Mouse (Mus musculus): ENCODE data around the gene Trmt112. TPM values are rescaled to one million over a fixed set of nuclear protein-coding genes. Genes with fewer than 3 reads are reported as not detected.

The Trmt112 gene
- polyA plus RNA-seq, 1 experiment from 2014 or later: 137 TPM

DNA sequence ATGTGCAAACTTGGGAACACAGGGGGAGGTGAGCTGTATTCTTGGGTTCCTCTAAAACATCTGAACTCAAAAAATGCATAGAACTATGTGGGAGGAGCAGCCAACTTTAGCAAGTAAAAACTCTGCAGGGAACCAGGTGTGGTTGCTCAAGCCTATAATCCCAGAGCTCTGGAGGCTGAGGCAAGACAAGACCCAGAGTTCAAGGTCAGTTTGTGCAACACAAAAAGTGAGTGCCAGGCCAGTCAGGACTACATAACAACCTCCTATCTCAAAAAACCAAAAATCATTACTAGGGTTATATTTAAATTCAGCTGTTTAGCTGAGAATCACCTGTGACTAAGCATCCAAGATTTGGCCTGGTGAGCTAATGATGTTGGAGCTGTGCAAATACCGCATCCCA lies 22.5 kb downstream of the Trmt112 start:
- H3K27me3 ChIP-seq (ENCODE audit: control insufficient read depth, insufficient read depth, low read depth, low read length): peaks cover 81% of the 10 kb centered on the region
- 48% methylated on average over 1 of the region's 1 CpGs for WGBS

DNA sequence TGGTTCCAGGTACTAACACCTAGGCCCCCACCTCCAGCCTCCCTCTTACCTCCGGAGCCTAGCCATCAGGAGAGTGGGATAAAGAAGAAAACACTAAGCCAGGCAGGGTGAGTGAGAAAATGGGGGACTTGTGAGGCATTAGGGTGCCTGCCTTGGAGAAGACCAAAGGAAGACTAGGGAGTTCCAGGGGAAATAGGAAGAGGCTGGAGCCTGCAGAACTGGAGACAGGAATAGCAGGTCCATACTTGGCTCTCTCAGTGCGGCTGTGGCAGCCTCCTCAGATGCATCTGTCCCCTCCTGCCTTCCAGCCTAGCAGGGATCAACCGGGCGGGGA lies 23.6 kb downstream of the Trmt112 start:
- Histone ChIP-seq H3K36me3 (ENCODE audit: control insufficient read depth, insufficient read depth, low read length) (no peaks in the 10 kb centered on the region), H3K27ac (ENCODE audit: low read length) (no peak overlapping the region), H3K4me3 (ENCODE audit: low read length) (peak overlapping the region; percentile 53; the same call in 1 of the 2 replicates), H3K27me3 (ENCODE audit: control insufficient read depth, insufficient read depth, low read depth, low read length) (peaks cover 71% of the 10 kb centered on the region), H3K9ac (ENCODE audit: low read length) (no peak overlapping the region), H3K4me1 (replicated peaks; ENCODE audit: control insufficient read depth, insufficient read depth, low read length) (peaks cover 11% of the 10 kb centered on the region), H3K9me3 (ENCODE audit: control insufficient read depth, low read length) (no peaks in the 10 kb centered on the region), H3K4me2 (ENCODE audit: low read depth, low read length) (no peak overlapping the region)
- 21% methylated on average over 4 of the region's 4 CpGs for WGBS
- no peak for ATAC-seq (ENCODE audit: low read depth)

More for the DNA sequence above, 22.5 kb downstream of the Trmt112 start:
- ATAC-seq (ENCODE audit: low read depth): no peak
- H3K4me2 ChIP-seq (ENCODE audit: low read depth, low read length): no peak overlapping the region
- H3K4me1 ChIP-seq (replicated peaks; ENCODE audit: control insufficient read depth, insufficient read depth, low read length): peaks cover 11% of the 10 kb centered on the region
- no peak overlapping the region for H3K4me3 ChIP-seq (ENCODE audit: low read length)
- no peaks in the 10 kb centered on the region for H3K36me3 ChIP-seq (ENCODE audit: control insufficient read depth, insufficient read depth, low read length)
- no peak overlapping the region for H3K27ac ChIP-seq (ENCODE audit: low read length)
- no peak overlapping the region for H3K9ac ChIP-seq (ENCODE audit: low read length)
- H3K9me3 ChIP-seq (ENCODE audit: control insufficient read depth, low read length): no peaks in the 10 kb centered on the region

GRCm38 (mm10) chr19:6933436-6934194 lies 24.1 kb downstream of the Trmt112 start:
- 3% methylated on average over 58 of the region's 58 CpGs for WGBS
- Histone ChIP-seq H3K4me1 (replicated peaks; ENCODE audit: control insufficient read depth, insufficient read depth, low read length) (peaks cover 11% of the 10 kb centered on the region), H3K4me3 (ENCODE audit: low read length) (peak overlapping the region; percentile 53), H3K27me3 (ENCODE audit: control insufficient read depth, insufficient read depth, low read depth, low read length) (peaks cover 65% of the 10 kb centered on the region), H3K36me3 (ENCODE audit: control insufficient read depth, insufficient read depth, low read length) (no peaks in the 10 kb centered on the region), H3K9me3 (ENCODE audit: control insufficient read depth, low read length) (no peaks in the 10 kb centered on the region), H3K4me2 (ENCODE audit: low read depth, low read length) (peak overlapping the region; percentile 86), H3K9ac (ENCODE audit: low read length) (peak overlapping the region; percentile 61), H3K27ac (ENCODE audit: low read length) (no peak overlapping the region)
- ATAC-seq (ENCODE audit: low read depth): peak; percentile 72

- Histone ChIP-seq H3K36me3 (ENCODE audit: control insufficient read depth, insufficient read depth, low read length) (no peaks in the 10 kb centered on the region), H3K27ac (ENCODE audit: low read length) (no peak within 1 kb of the TSS), H3K9me3 (ENCODE audit: control insufficient read depth, low read length) (no peaks in the 10 kb centered on the region), H3K4me3 (ENCODE audit: low read length) (peak within 1 kb of the TSS; percentile 53), H3K4me1 (replicated peaks; ENCODE audit: control insufficient read depth, insufficient read depth, low read length) (peaks cover 11% of the 10 kb centered on the region), H3K4me2 (ENCODE audit: low read depth, low read length) (peak within 1 kb of the TSS; percentile 86), H3K9ac (ENCODE audit: low read length) (peak within 1 kb of the TSS; percentile 61), H3K27me3 (ENCODE audit: control insufficient read depth, insufficient read depth, low read depth, low read length) (peaks cover 59% of the 10 kb centered on the region)
- ATAC-seq (ENCODE audit: low read depth): no peak; the same call in 1 of the 2 replicates
- 11% methylated on average over 23 of the region's 23 CpGs for WGBS
Measured at GRCm38 (mm10) chr19:6934195-6934977, 24.9 kb downstream of the Trmt112 start, which contains the start of gene Kcnk4. Gene Kcnk4 (minus strand): TSS chr19:6934515.

DNA sequence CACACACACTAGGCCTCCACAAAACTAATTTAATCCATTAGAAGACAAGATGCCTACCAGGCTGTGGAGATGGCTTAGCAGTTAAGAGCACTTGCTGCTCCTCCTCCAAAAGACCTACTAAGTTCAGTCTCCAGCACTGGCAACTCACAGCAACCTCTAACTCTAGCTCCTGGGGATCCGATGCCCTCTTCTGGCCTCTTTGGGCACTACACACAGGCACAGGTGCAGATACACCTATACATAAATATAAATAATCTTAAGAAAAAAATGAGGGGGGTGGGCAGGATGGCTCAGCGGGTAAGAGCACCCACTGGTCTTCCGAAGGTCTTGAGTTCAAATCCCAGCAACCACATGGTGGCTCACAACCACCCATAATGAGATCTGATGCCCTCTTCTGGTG lies 26.8 kb downstream of the Trmt112 start:
- no peak overlapping the region for H3K27ac ChIP-seq (ENCODE audit: low read length)
- H3K27me3 ChIP-seq (ENCODE audit: control insufficient read depth, insufficient read depth, low read depth, low read length): peaks cover 49% of the 10 kb centered on the region
- no peak overlapping the region for H3K4me2 ChIP-seq (ENCODE audit: low read depth, low read length)
- peaks cover 21% of the 10 kb centered on the region for H3K4me1 ChIP-seq (replicated peaks; ENCODE audit: control insufficient read depth, insufficient read depth, low read length)
- H3K9ac ChIP-seq (ENCODE audit: low read length): no peak overlapping the region
- H3K9me3 ChIP-seq (ENCODE audit: control insufficient read depth, low read length): no peaks in the 10 kb centered on the region
- no peak overlapping the region for H3K4me3 ChIP-seq (ENCODE audit: low read length)
- no peaks in the 10 kb centered on the region for H3K36me3 ChIP-seq (ENCODE audit: control insufficient read depth, insufficient read depth, low read length)
- no peak for ATAC-seq (ENCODE audit: low read depth)
- 21% methylated on average over 3 of the region's 3 CpGs for WGBS

DNA sequence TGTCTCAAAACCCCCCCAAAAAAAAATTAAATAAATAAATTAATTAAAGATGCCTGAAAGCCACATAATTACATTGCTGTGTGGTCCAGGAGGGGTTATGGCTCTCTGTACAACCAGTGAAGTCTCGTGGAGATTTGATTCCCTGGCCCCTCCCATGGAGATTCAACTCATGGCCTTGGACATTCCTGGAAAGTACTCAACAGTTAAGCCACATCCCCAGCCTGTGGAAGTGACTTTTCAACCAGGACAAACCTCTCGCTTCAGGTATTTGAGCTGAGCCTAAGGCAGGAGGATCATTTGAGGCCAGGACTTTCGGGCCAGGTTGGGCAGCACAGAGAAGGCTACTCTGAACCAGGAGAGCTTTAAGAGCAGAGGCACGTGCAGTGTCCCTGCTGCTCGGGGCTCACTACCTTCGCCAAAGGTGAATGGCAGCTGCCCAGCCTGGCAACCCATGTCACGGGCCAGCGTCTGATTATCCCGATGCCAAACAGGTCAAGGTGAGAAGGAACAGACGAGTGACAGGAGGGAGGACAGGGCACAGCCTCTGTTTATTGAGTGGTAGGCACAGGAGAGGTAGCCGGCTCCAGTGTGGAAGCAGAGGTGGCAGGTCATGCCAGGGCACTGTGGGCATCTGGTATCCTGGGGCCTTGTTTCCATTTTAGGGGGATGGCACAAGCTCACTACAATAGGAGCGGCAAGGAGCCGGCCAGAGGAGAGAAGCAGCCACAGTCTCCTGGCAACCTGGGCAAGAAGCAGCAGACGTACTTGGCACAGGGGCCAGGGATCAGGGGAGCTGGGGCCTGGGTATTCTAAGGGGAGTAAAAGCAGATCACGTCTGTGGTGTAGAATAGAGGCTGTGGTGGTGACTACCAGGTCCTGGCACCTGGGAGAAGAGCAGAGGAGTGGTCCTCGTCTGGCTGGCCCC lies 28.3 kb downstream of the Trmt112 start:
- Histone ChIP-seq H3K4me2 (ENCODE audit: low read depth, low read length) (no peak overlapping the region), H3K4me1 (replicated peaks; ENCODE audit: control insufficient read depth, insufficient read depth, low read length) (peaks cover 22% of the 10 kb centered on the region), H3K27me3 (ENCODE audit: control insufficient read depth, insufficient read depth, low read depth, low read length) (peaks cover 34% of the 10 kb centered on the region), H3K9me3 (ENCODE audit: control insufficient read depth, low read length) (no peaks in the 10 kb centered on the region), H3K27ac (ENCODE audit: low read length) (no peak overlapping the region), H3K4me3 (ENCODE audit: low read length) (no peak overlapping the region), H3K36me3 (ENCODE audit: control insufficient read depth, insufficient read depth, low read length) (no peaks in the 10 kb centered on the region), H3K9ac (ENCODE audit: low read length) (no peak overlapping the region)
- no peak for ATAC-seq (ENCODE audit: low read depth)
- 74% methylated on average over 16 of the region's 16 CpGs for WGBS

GRCm38 (mm10) chr19:6939106-6940002 lies 29.9 kb downstream of the Trmt112 start:
- H3K4me2 ChIP-seq (ENCODE audit: low read depth, low read length): no peak overlapping the region
- WGBS: 86% methylated on average over 20 of the region's 20 CpGs
- H3K27me3 ChIP-seq (ENCODE audit: control insufficient read depth, insufficient read depth, low read depth, low read length): peaks cover 18% of the 10 kb centered on the region
- peak overlapping the region; percentile 23; the same call in 1 of the 2 replicates for H3K9ac ChIP-seq (ENCODE audit: low read length)
- H3K4me3 ChIP-seq (ENCODE audit: low read length): no peak overlapping the region
- no peak for ATAC-seq (ENCODE audit: low read depth)
- no peaks in the 10 kb centered on the region for H3K36me3 ChIP-seq (ENCODE audit: control insufficient read depth, insufficient read depth, low read length)
- H3K9me3 ChIP-seq (ENCODE audit: control insufficient read depth, low read length): no peaks in the 10 kb centered on the region
- no peak overlapping the region for H3K27ac ChIP-seq (ENCODE audit: low read length)
- H3K4me1 ChIP-seq (replicated peaks; ENCODE audit: control insufficient read depth, insufficient read depth, low read length): peaks cover 14% of the 10 kb centered on the region
